Mouse (Mus musculus): ENCODE data around the gene Ctnna2.

DNA sequence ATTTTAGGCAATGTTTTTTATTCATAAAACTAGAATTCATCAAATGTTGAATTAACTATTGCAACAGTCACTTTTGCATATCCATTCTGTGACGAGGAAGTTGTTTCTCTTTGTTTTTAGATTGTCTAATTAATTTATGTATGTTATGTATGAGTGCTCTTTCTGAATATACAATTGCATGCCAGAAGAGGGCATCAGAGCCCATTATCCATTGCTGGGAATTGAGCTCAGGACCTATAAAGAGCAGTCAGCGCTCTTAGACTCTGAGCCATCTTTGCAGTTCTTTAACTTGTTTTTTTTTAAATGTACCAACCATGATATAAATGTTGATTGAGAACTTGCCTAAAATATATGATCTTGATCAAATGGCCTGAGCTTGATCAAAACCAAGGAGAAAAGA is 340.7 kb downstream of the Ctnna2 start:
- no peak for TF ChIP-seq CHD2 (IDR thresholded peaks at IDR 0.05; ENCODE audit: low read depth, low read length)
- no peak for TF ChIP-seq ZC3H11A (IDR thresholded peaks at IDR 0.05; ENCODE audit: borderline replicate concordance, low read depth, low read length)
- TF ChIP-seq HCFC1 (IDR thresholded peaks at IDR 0.05; ENCODE audit: borderline replicate concordance, insufficient read depth, low read length) = no peak
- TF ChIP-seq ZNF384 (IDR thresholded peaks at IDR 0.05; ENCODE audit: low read depth, low read length) = no peak
- TF ChIP-seq MAFK (IDR thresholded peaks at IDR 0.05; ENCODE audit: insufficient read depth, low read depth, low read length) = no peak

All from ES-E14 (cell line).